Mouse (Mus musculus) myocyte (in vitro differentiated cells): Measurements from ENCODE around the gene Neo1.

Experiments
- CEBPB ChIP-seq: IDR thresholded peaks from 2 replicates; pipeline ENCODE4 v1.6.1; 2011; ENCODE audit warnings: mild to moderate bottlenecking, moderate library complexity; ENCODE audit not compliant: poor library complexity, insufficient read depth, severe bottlenecking
- E2F4 ChIP-seq: IDR thresholded peaks from one replicate; pipeline ENCODE4 v1.6.1; 2011; ENCODE audit warnings: mild to moderate bottlenecking, control low read depth, moderate library complexity; ENCODE audit not compliant: insufficient read depth
- MAX ChIP-seq: IDR thresholded peaks from one replicate; pipeline ENCODE4 v1.6.1; 2011; ENCODE audit warnings: low read depth, mild to moderate bottlenecking, control low read depth
- MYOD1 ChIP-seq, 3 experiments: IDR thresholded peaks; one replicate each; pipeline ENCODE4 v1.6.1; 2011; ENCODE audit warnings: control low read depth in 2 of 3, low read depth in 2 of 3, mild to moderate bottlenecking in 2 of 3, moderate library complexity in 1 of 3; ENCODE audit not compliant: insufficient read length in 2 of 3, control insufficient read depth in 1 of 3
- MYOG ChIP-seq, 3 experiments: IDR thresholded peaks; one replicate each; pipeline ENCODE4 v1.6.1; 2011; ENCODE audit warnings: control low read depth in 2 of 3, low read depth in 2 of 3, mild to moderate bottlenecking in 2 of 3; ENCODE audit not compliant: insufficient read length in 2 of 3, control insufficient read depth in 1 of 3, insufficient read depth in 1 of 3
- POLR2A ChIP-seq: IDR thresholded peaks from one replicate; pipeline ENCODE4 v1.6.1; 2011; ENCODE audit warnings: low read depth, mild to moderate bottlenecking, control low read depth, moderate library complexity; ENCODE audit not compliant: insufficient read length
- POLR2AphosphoS2 ChIP-seq: IDR thresholded peaks from one replicate; pipeline ENCODE4 v1.6.1; 2011; ENCODE audit warnings: low read depth, control low read depth; ENCODE audit not compliant: insufficient read length
- REST ChIP-seq: IDR thresholded peaks from one replicate; pipeline ENCODE4 v1.6.1; 2011; ENCODE audit warnings: mild to moderate bottlenecking, control low read depth, moderate library complexity; ENCODE audit not compliant: insufficient read depth, insufficient read length
- TCF3 ChIP-seq: IDR thresholded peaks from one replicate; pipeline ENCODE4 v1.6.1; 2011; ENCODE audit warnings: low read depth, control low read depth; ENCODE audit not compliant: insufficient read length
- USF1 ChIP-seq: IDR thresholded peaks from one replicate; pipeline ENCODE4 v1.6.1; 2011; ENCODE audit warnings: low read depth, mild to moderate bottlenecking, control low read depth, moderate library complexity

DNA sequence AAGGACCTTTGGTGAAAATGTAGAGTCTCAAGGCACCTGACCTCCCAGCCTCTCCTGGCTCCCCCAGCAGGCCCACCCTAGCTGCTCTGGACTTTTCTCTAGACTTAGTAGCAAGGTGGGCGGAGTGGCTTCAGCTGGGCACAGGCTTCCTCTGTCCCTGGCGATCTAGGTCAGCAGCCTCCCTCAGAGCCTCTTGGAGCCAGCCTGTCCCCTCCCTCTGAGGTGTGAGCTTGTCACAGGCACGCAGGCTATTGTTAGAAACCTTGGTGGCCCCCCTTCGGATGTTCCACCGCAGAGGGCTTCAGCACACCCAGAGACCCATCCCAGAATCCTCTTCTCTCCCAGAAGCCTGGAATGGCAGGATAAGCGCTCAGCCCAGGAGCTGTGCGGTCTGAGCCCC is 188.6 kb downstream of the Neo1 start:
- no peak for TF ChIP-seq USF1
- TF ChIP-seq POLR2A: no peak
- TF ChIP-seq E2F4: no peak
- no peak for TF ChIP-seq MYOD1 (IDR thresholded peaks at IDR 0.05; ENCODE audit: control insufficient read depth in 1 of 3, insufficient read length in 2 of 3, low read depth in 2 of 3)
- TF ChIP-seq POLR2AphosphoS2: no peak
- no peak for TF ChIP-seq MAX
- no peak for TF ChIP-seq CEBPB
- TF ChIP-seq REST: no peak
- TF ChIP-seq MYOG (IDR thresholded peaks at IDR 0.05; ENCODE audit: control insufficient read depth in 1 of 3, insufficient read depth in 1 of 3, insufficient read length in 2 of 3, low read depth in 2 of 3): no peak
- no peak for TF ChIP-seq TCF3
